Mouse (Mus musculus) stomach, embryonic 16.5 days (tissue): ENCODE measurements around the gene Jmjd7. TPM values are rescaled to one million over a fixed set of nuclear protein-coding genes. Genes with fewer than 3 reads are reported as not detected.
A peak's percentile ranks its signal among the peaks of the same experiment; 100 is the strongest.

Experiments used
- ATAC-seq: fragments of 200-750 bp; cut with Nextera tagmentation; 2 replicates; pipeline ENCODE4 v1.8.0; 2017; ENCODE audit warnings: moderate number of reproducible peaks, moderate TSS enrichment; ENCODE audit not compliant: insufficient read depth, low FRiP score
- H3K27ac ChIP-seq: fragments of 300-500 bp; sonication (generic); 2 replicates; pipeline ENCODE4 v1.5.1; 2014; ENCODE audit warnings: low read length
- H3K27me3 ChIP-seq: fragments of 300-500 bp; sonication (generic); 2 replicates; pipeline ENCODE4 v1.6.1; 2014; ENCODE audit warnings: low read length, control low read depth, mixed read lengths; ENCODE audit not compliant: control insufficient read depth, insufficient read depth
- H3K36me3 ChIP-seq: fragments of 300-500 bp; sonication (generic); 2 replicates; pipeline ENCODE4 v1.6.1; 2014; ENCODE audit warnings: low read length; ENCODE audit not compliant: control insufficient read depth, insufficient read depth
- H3K4me1 ChIP-seq: fragments of 300-500 bp; sonication (generic); 2 replicates; pipeline ENCODE4 v1.6.1; 2014; ENCODE audit warnings: low read length, control low read depth, mixed read lengths; ENCODE audit not compliant: control insufficient read depth, insufficient read depth
- H3K4me2 ChIP-seq: fragments of 300-500 bp; sonication (generic); 2 replicates; pipeline ENCODE4 v1.6.1; 2014; ENCODE audit warnings: low read depth, low read length, mixed read lengths
- H3K4me3 ChIP-seq: fragments of 300-500 bp; sonication (generic); replicated peaks from 2 replicates; pipeline ENCODE4 v1.5.1; 2014; ENCODE audit warnings: mild to moderate bottlenecking, low read length
- H3K9ac ChIP-seq: fragments of 300-500 bp; sonication (generic); 2 replicates; pipeline ENCODE4 v1.6.1; 2014; ENCODE audit warnings: low read length
- H3K9me3 ChIP-seq: fragments of 300-500 bp; sonication (generic); replicated peaks from 2 replicates; pipeline ENCODE4 v1.6.1; 2016; ENCODE audit warnings: low read length, control low read depth; ENCODE audit not compliant: control insufficient read depth
- WGBS: fragments of 180-500 bp; shearing (Covaris S2); extraction: QIAGEN DNeasy Blood & Tissue Kit; methylation state at CpG from one replicate; pipeline ENCODE4 v1.1.7; 2014; 5-methylcytosine and 5-hydroxymethylcytosine counted together
- polyA plus RNA-seq: library from polyadenylated mRNA; unstranded; fragments of >200 nt; fragmentation: Nextera tagmentation; extraction: Ambion mirVana; gene quantifications from 2 replicates; pipeline ENCODE4 v1.2.1, GENCODE M21; 2015

Gene Jmjd7
- 13.4 and 15.4 TPM in 2 replicates for polyA plus RNA-seq

DNA sequence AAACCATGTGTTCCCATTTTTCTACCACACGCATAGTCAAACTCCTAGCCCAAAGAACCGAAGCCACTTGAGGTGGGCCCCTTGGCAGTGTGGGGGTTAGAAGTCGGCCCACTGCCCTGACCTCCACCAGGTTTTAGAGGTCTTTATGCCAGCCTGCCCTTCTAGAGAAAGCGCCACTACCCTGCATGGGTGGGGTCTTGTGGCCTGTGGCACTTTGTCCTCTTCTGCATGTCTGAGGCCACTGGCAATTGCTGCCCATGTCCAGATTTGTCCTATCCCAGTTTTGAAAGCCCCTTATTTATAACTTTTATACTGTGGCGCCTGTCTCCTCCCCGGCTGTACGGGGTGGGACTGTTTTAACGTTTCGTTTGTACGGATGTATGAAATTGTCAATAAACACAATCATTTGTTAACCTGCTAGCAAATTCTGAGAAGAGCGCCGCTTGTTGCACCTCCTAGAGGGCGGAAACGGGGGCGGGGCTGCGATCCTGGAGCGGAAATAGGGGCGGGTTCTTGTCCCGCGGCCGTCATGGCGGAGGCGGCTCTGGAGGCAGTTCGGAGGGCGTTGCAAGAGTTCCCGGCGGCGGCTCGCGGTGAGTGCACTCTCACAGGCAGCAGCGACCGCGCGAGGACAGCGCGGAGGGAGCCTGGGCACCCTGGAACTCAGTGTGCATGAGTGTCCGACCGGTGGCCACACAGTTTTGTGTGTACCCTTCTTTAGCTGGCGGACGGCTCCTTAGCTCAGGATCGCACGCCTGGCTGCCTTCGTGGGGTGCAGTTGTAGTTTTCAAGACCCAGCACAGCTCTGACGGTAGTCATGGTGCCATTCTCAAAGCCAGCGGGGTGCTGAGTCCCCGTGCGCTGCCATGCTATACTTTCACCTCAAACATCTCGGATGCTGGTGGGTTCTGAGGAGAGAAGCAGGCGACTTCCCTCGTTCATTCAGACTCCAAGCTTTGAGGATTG is at the start of gene Jmjd7, which contains the start of gene Gm28042:
Jmjd7 (plus strand) TSS at position 500 of the 966 bp plus-strand sequence.
Gm28042 (plus strand) TSS at position 510 of the 966 bp plus-strand sequence.
- ATAC-seq: peak; percentile 89
- peak within 1 kb of the TSS; percentile 87 for H3K4me2 ChIP-seq
- 5% methylated on average over 50 of the region's 50 CpGs for WGBS
- peaks cover 13% of the 10 kb centered on the region for H3K4me1 ChIP-seq
- H3K27me3 ChIP-seq: no peaks in the 10 kb centered on the region
- H3K4me3 ChIP-seq: peak within 1 kb of the TSS; percentile 73
- H3K27ac ChIP-seq: peak within 1 kb of the TSS; percentile 82
- H3K9ac ChIP-seq: peak within 1 kb of the TSS; percentile 86
- no peaks in the 10 kb centered on the region for H3K9me3 ChIP-seq
- H3K36me3 ChIP-seq: peaks cover 4% of the 10 kb centered on the region; the same call in 1 of the 2 replicates

DNA sequence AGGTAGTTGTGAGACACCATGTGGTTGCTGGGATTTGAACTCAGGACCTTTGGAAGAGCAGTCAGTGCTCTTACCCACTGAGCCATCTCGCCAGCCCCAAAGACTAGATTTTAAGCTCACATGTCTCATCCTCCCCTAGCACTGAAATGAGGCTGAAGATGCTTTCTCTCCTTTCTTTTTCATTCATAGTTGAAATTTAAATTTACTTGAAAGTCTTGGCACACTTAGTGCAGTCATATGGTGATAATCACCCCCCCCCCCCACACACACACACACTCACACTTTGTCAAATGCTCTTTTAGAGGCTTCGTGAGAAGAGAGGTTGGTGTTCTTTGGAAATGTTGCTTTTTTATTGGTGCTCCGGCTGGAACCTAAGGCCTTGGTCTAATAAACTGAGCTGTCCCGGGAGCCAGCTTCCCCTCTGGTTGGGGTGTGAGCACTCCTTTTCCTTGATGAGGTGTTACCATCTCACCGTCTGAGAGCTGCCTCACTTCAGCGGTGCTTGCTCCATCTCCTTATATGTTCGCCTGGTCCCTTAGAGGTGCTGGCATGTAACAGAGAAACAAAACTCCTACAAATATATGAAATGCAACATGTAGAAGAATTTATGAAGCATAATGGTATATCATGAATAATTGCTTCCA is 46.8 kb upstream of the Jmjd7 start:
- H3K4me3 ChIP-seq: no peak overlapping the region
- H3K9ac ChIP-seq: no peak overlapping the region
- no peak for ATAC-seq
- peaks cover 10% of the 10 kb centered on the region; the same call in 1 of the 2 replicates for H3K4me1 ChIP-seq
- WGBS: 85% methylated on average over 7 of the region's 7 CpGs
- H3K27me3 ChIP-seq: no peaks in the 10 kb centered on the region
- H3K27ac ChIP-seq: no peak overlapping the region
- no peak overlapping the region for H3K4me2 ChIP-seq
- no peaks in the 10 kb centered on the region for H3K36me3 ChIP-seq
- no peaks in the 10 kb centered on the region for H3K9me3 ChIP-seq

DNA sequence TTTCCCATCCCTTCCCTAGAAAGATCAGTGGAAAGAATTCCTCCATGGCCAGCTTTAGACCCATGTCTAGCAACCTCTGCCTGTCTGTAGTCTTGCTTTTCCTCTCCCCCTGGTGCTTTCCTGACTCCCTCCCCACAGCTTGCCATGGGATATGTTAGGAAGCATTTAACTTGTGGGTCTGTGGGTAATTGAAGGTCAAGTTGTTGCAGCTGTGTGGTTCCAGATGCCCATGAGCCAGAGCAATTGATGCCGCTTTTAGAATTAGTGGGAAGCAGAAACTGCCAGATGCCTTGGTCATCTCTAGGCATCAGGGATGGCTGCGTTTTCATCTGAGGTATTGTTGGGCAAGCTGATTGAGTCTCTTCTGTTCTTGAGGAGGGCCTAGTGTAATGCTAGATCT is 45.7 kb upstream of the Jmjd7 start:
- no peak overlapping the region for H3K4me3 ChIP-seq
- H3K9ac ChIP-seq: no peak overlapping the region
- 85% methylated on average over 2 of the region's 2 CpGs for WGBS
- no peaks in the 10 kb centered on the region for H3K9me3 ChIP-seq
- H3K36me3 ChIP-seq: no peaks in the 10 kb centered on the region
- H3K27me3 ChIP-seq: no peaks in the 10 kb centered on the region
- H3K4me2 ChIP-seq: no peak overlapping the region
- H3K4me1 ChIP-seq: peaks cover 10% of the 10 kb centered on the region; the same call in 1 of the 2 replicates
- ATAC-seq: no peak
- H3K27ac ChIP-seq: no peak overlapping the region

DNA sequence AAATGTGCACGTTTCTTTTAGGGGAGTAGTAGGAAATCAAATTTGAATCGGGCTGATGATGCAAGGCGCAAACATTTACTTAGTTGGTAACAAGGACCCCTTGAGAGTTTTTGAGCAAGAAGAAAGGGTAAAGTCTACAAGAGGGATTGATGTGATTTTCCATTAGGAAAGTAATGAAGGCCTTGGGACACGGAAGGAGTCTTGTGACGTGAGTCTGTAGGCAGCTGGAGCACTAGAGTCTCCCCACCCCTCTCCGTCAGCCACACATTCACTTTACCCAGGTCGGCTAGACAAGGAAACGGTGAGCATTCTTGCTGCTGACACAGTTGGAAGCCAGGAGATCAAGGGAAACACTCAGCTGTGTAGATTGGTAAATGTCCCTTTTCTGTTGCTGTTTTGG is 41.4 kb upstream of the Jmjd7 start:
- ATAC-seq: no peak
- H3K27ac ChIP-seq: no peak overlapping the region

DNA sequence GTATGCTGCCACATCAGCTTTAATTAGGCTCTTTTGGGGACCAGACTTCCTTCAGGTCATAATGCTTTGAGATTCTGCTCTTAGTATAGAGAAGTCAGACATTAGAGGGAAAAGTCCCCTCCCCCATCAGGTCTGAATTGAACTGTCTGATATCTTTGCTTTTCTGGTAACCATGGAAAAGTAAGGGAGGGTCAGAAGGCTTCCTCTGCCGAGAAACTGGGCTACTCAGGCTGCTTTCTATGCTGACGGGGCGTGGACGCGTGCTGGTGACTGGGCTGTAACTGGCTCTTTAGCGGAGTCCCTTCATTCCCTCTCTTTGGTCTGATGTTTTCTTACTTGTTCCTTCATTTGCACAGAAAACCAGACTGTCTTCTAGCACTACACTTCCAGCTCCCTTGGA is 40.9 kb upstream of the Jmjd7 start:
- no peaks in the 10 kb centered on the region for H3K4me1 ChIP-seq
- H3K4me2 ChIP-seq: no peak overlapping the region
- no peak for ATAC-seq
- H3K4me3 ChIP-seq: no peak overlapping the region
- H3K9ac ChIP-seq: no peak overlapping the region
- no peak overlapping the region for H3K27ac ChIP-seq
- no peaks in the 10 kb centered on the region for H3K9me3 ChIP-seq
- no peaks in the 10 kb centered on the region for H3K27me3 ChIP-seq
- no peaks in the 10 kb centered on the region for H3K36me3 ChIP-seq
- 57% methylated on average over 6 of the region's 6 CpGs for WGBS

More for the DNA sequence above, 41.4 kb upstream of the Jmjd7 start:
- Histone ChIP-seq H3K9me3 (no peaks in the 10 kb centered on the region), H3K4me2 (no peak overlapping the region), H3K4me3 (no peak overlapping the region), H3K4me1 (no peaks in the 10 kb centered on the region), H3K27me3 (no peaks in the 10 kb centered on the region), H3K9ac (no peak overlapping the region), H3K36me3 (no peaks in the 10 kb centered on the region)
- 64% methylated on average over 8 of the region's 8 CpGs for WGBS

DNA sequence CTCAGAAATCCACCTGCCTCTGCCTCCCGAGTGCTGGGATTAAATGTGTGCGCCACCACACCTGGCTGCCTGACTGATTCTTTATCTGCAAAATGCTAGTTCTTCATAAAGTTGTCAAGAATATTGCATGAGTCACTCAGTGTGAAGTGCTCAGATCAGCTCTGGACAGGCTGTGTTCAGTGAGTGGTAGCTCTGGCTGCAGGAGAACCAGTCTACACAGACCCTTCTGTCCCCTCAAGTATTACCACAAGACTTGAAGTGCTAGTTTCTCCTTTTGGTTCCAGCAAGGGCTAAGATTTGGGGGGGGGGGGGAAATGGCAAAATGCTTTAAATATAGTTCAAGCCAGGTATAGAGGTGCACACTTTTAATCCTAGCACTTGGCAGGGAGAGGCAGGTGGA is 39.8 kb upstream of the Jmjd7 start:
- H3K27ac ChIP-seq: no peak overlapping the region
- ATAC-seq: no peak
- H3K4me1 ChIP-seq: no peaks in the 10 kb centered on the region
- 84% methylated on average over 2 of the region's 2 CpGs for WGBS
- H3K9me3 ChIP-seq: no peaks in the 10 kb centered on the region
- no peak overlapping the region for H3K4me2 ChIP-seq
- no peaks in the 10 kb centered on the region for H3K27me3 ChIP-seq
- H3K36me3 ChIP-seq: no peaks in the 10 kb centered on the region
- H3K4me3 ChIP-seq: no peak overlapping the region
- H3K9ac ChIP-seq: no peak overlapping the region

DNA sequence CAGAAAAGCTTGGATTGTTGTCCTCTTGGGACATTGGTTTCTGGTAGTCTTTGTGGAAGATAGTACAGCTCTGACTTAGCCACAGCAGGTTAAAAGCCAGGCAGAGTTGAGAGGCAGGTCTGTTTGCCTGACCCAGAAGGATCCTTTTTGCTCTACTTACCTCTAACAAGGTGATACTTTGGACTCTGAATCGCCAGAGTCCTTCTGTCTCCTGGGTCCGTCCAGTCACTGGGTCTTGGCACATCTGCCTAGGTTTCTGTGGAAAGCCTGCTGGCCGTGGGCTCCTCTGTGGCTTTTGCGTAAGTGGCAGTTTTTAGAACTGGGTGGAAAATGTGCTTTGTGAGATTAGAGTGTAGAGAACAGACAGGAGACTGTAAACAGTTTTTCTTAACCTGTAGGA is 38.3 kb upstream of the Jmjd7 start:
- no peaks in the 10 kb centered on the region for H3K27me3 ChIP-seq
- H3K36me3 ChIP-seq: no peaks in the 10 kb centered on the region
- H3K4me3 ChIP-seq: no peak overlapping the region
- ATAC-seq: no peak
- H3K27ac ChIP-seq: no peak overlapping the region
- no peaks in the 10 kb centered on the region for H3K9me3 ChIP-seq
- H3K9ac ChIP-seq: no peak overlapping the region
- H3K4me2 ChIP-seq: no peak overlapping the region
- H3K4me1 ChIP-seq: no peaks in the 10 kb centered on the region
- WGBS: 82% methylated on average over 4 of the region's 4 CpGs

DNA sequence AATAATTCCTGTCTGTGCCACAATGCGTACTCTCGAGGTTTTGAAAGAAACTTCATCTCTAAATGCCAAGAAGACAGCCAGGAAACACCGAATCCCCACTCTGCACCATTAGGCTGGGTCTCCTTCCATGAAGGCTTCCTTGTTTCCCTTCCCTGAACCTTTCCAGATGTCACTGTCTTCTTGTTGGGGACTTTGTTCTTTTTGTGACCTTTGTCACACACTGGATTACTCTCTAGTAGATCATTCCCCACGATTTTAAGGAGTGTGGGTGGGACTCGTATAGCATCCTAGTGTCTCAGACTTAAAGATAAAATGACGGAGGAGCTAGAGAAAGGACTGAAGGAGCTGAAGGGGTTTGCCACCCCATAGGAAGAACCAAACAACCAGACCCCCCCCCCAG is 36.4 kb upstream of the Jmjd7 start:
- H3K27me3 ChIP-seq: no peaks in the 10 kb centered on the region
- H3K9ac ChIP-seq: no peak overlapping the region
- no peak for ATAC-seq
- no peak overlapping the region for H3K27ac ChIP-seq
- H3K36me3 ChIP-seq: no peaks in the 10 kb centered on the region
- WGBS: 80% methylated on average over 6 of the region's 6 CpGs
- no peak overlapping the region for H3K4me3 ChIP-seq
- no peaks in the 10 kb centered on the region for H3K9me3 ChIP-seq
- peaks cover 11% of the 10 kb centered on the region for H3K4me1 ChIP-seq
- no peak overlapping the region for H3K4me2 ChIP-seq

DNA sequence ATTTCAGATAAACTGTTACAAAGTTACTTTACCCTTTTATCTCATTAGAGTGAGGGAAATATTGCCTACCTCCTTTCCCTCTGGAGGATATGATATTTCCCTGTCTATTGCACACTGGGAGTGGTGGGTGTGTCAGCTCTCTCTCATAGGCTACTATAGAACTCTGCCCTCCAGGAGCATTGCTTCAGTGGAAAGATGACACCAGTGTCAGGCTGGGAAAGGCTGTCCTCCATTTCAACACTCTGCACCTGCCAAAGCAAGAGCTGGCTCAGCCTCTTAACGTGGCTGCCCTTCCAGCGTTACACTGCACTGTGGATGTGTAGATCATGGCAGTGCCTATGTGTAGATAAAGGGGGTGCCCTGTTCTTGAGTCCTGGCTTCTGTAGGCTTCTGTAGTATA is 34.9 kb upstream of the Jmjd7 start:
- Histone ChIP-seq H3K36me3 (no peaks in the 10 kb centered on the region), H3K27me3 (no peaks in the 10 kb centered on the region), H3K27ac (no peak overlapping the region), H3K9ac (no peak overlapping the region), H3K4me2 (no peak overlapping the region), H3K4me3 (no peak overlapping the region), H3K9me3 (no peaks in the 10 kb centered on the region), H3K4me1 (peaks cover 16% of the 10 kb centered on the region)
- 76% methylated on average over 2 of the region's 2 CpGs for WGBS
- ATAC-seq: no peak
